Mouse (Mus musculus): ENCODE results near the gene Capn15. TPM values are rescaled to one million over a fixed set of nuclear protein-coding genes. Genes with fewer than 3 reads are reported as not detected.

Capn15 gene
- polyA plus RNA-seq, 1 experiment from 2014 or later: 21.1 TPM

Other genes with a start within 250 kb of the Capn15 start
- gene Mslnl, start 249.8 kb downstream of the Capn15 start, polyA plus RNA-seq (2015; fragmentation: Nextera tagmentation; extraction: Ambion mirVana): 1.4 TPM in 2 replicates
- gene Msln, start 231.4 kb downstream of the Capn15 start, polyA plus RNA-seq (2015; fragmentation: Nextera tagmentation; extraction: Ambion mirVana): 42.8 and 68.0 TPM in 2 replicates
- 27.8 and 30.9 TPM in 2 replicates for gene Narfl, start 212.0 kb downstream of the Capn15 start, polyA plus RNA-seq (2015; fragmentation: Nextera tagmentation; extraction: Ambion mirVana)
- gene Haghl, start 200.1 kb downstream of the Capn15 start, polyA plus RNA-seq (2015; fragmentation: Nextera tagmentation; extraction: Ambion mirVana): 57.5 and 57.7 TPM in 2 replicates
- gene Ccdc78, start 199.2 kb downstream of the Capn15 start, polyA plus RNA-seq (2015; fragmentation: Nextera tagmentation; extraction: Ambion mirVana): 2.1 and 4.5 TPM in 2 replicates
- gene Fam173a, start 192.9 kb downstream of the Capn15 start, polyA plus RNA-seq (2015; fragmentation: Nextera tagmentation; extraction: Ambion mirVana): 115 and 125 TPM in 2 replicates
- gene AC134908.4, start 190.1 kb downstream of the Capn15 start, polyA plus RNA-seq (2015; fragmentation: Nextera tagmentation; extraction: Ambion mirVana): not detected in 2 replicates
- gene Metrn, start 188.7 kb downstream of the Capn15 start, polyA plus RNA-seq (2015; fragmentation: Nextera tagmentation; extraction: Ambion mirVana): 43.3 and 44.2 TPM in 2 replicates
- 1.1 and 1.2 TPM in 2 replicates for gene Fbxl16, start 176.7 kb downstream of the Capn15 start, polyA plus RNA-seq (2015; fragmentation: Nextera tagmentation; extraction: Ambion mirVana)
- gene Wdr24, start 162.2 kb downstream of the Capn15 start, polyA plus RNA-seq (2015; fragmentation: Nextera tagmentation; extraction: Ambion mirVana): 28.5 and 28.9 TPM in 2 replicates
- gene Jmjd8, start 156.9 kb downstream of the Capn15 start, polyA plus RNA-seq (2015; fragmentation: Nextera tagmentation; extraction: Ambion mirVana): 55.4 and 57.2 TPM in 2 replicates
- gene Stub1, start 152.4 kb downstream of the Capn15 start, polyA plus RNA-seq (2015; fragmentation: Nextera tagmentation; extraction: Ambion mirVana): 314 and 316 TPM in 2 replicates
- gene Rhbdl1, start 148.5 kb downstream of the Capn15 start, polyA plus RNA-seq (2015; fragmentation: Nextera tagmentation; extraction: Ambion mirVana): 0.68 and 1.5 TPM in 2 replicates
- gene Gm20683, start 144.0 kb downstream of the Capn15 start, polyA plus RNA-seq (2015; fragmentation: Nextera tagmentation; extraction: Ambion mirVana): 1.9 and 2.3 TPM in 2 replicates
- gene Rhot2, start 140.9 kb downstream of the Capn15 start, polyA plus RNA-seq (2015; fragmentation: Nextera tagmentation; extraction: Ambion mirVana): 18.3 and 18.6 TPM in 2 replicates
- 32.6 and 33.4 TPM in 2 replicates for gene Wdr90, start 124.3 kb downstream of the Capn15 start, polyA plus RNA-seq (2015; fragmentation: Nextera tagmentation; extraction: Ambion mirVana)
- 20.6 and 21.6 TPM in 2 replicates for gene Mcrip2, start 117.0 kb downstream of the Capn15 start, polyA plus RNA-seq (2015; fragmentation: Nextera tagmentation; extraction: Ambion mirVana)
- gene Mettl26, start 110.7 kb downstream of the Capn15 start, polyA plus RNA-seq (2015; fragmentation: Nextera tagmentation; extraction: Ambion mirVana): 54.2 and 58.4 TPM in 2 replicates
- 0.43 and 0.50 TPM in 2 replicates for gene Wfikkn1, start 104.9 kb downstream of the Capn15 start, polyA plus RNA-seq (2015; fragmentation: Nextera tagmentation; extraction: Ambion mirVana)
- 23.4 and 26.5 TPM in 2 replicates for gene Rab40c, start 66.1 kb downstream of the Capn15 start, polyA plus RNA-seq (2015; fragmentation: Nextera tagmentation; extraction: Ambion mirVana)
- 62.0 and 64.2 TPM in 2 replicates for gene Pigq, start 40.9 kb downstream of the Capn15 start, polyA plus RNA-seq (2015; fragmentation: Nextera tagmentation; extraction: Ambion mirVana)
- gene Nhlrc4, start 40.8 kb downstream of the Capn15 start, polyA plus RNA-seq (2015; fragmentation: Nextera tagmentation; extraction: Ambion mirVana): 0.41 and 1.1 TPM in 2 replicates
- gene A930017K11Rik, start 33.2 kb downstream of the Capn15 start, polyA plus RNA-seq (2015; fragmentation: Nextera tagmentation; extraction: Ambion mirVana): 0.08 and 0.16 TPM in 2 replicates
- 6.5 and 6.7 TPM in 2 replicates for gene Rab11fip3, start 83.8 kb upstream of the Capn15 start, polyA plus RNA-seq (2015; fragmentation: Nextera tagmentation; extraction: Ambion mirVana)
- 36.3 and 36.8 TPM in 2 replicates for gene Decr2, start 104.5 kb upstream of the Capn15 start, polyA plus RNA-seq (2015; fragmentation: Nextera tagmentation; extraction: Ambion mirVana)
- gene Nme4, start 109.8 kb upstream of the Capn15 start, polyA plus RNA-seq (2015; fragmentation: Nextera tagmentation; extraction: Ambion mirVana): 68.3 and 69.7 TPM in 2 replicates
- 2.2 and 3.0 TPM in 2 replicates for gene Tmem8, start 127.5 kb upstream of the Capn15 start, polyA plus RNA-seq (2015; fragmentation: Nextera tagmentation; extraction: Ambion mirVana)
- 188 and 194 TPM in 2 replicates for gene Mrpl28, start 137.7 kb upstream of the Capn15 start, polyA plus RNA-seq (2015; fragmentation: Nextera tagmentation; extraction: Ambion mirVana)
- gene Axin1, start 152.9 kb upstream of the Capn15 start, polyA plus RNA-seq (2015; fragmentation: Nextera tagmentation; extraction: Ambion mirVana): 6.9 and 7.4 TPM in 2 replicates
- 0.20 and 0.31 TPM in 2 replicates for gene Pdia2, start 213.3 kb upstream of the Capn15 start, polyA plus RNA-seq (2015; fragmentation: Nextera tagmentation; extraction: Ambion mirVana)
- 10.9 and 13.3 TPM in 2 replicates for gene Rgs11, start 217.2 kb upstream of the Capn15 start, polyA plus RNA-seq (2015; fragmentation: Nextera tagmentation; extraction: Ambion mirVana)
- 3.6 and 4.3 TPM in 2 replicates for gene Arhgdig, start 222.0 kb upstream of the Capn15 start, polyA plus RNA-seq (2015; fragmentation: Nextera tagmentation; extraction: Ambion mirVana)